Mouse (Mus musculus) CH12.LX (cell line): ENCODE data around the gene Tas2r118.

ENCODE experiments used
- CTCF ChIP-seq, 2 experiments: IDR thresholded peaks in 1 of 2; conservative IDR thresholded peaks in 1 of 2; 2 replicates each; pipeline ENCODE4 v1.5.1; 2011 to 2012; ENCODE audit warnings: low read depth in 2 of 2, low read length in 2 of 2, improper control_type of control experiment in 1 of 2, inconsistent platforms in 1 of 2, mild to moderate bottlenecking in 1 of 2, moderate library complexity in 1 of 2
- EP300 ChIP-seq: IDR thresholded peaks from 2 replicates; pipeline ENCODE4 v1.6.1; 2011; ENCODE audit warnings: low read length, improper control_type of control experiment
- MYC ChIP-seq: IDR thresholded peaks from 2 replicates; pipeline ENCODE4 v1.6.1; 2011; ENCODE audit warnings: low read depth, mild to moderate bottlenecking, improper control_type of control experiment, low read length
- TCF12 ChIP-seq: IDR thresholded peaks from 2 replicates; pipeline ENCODE4 v1.6.1; 2014; ENCODE audit warnings: low read depth, mild to moderate bottlenecking, inconsistent platforms, low read length, improper control_type of control experiment
- USF1 ChIP-seq: IDR thresholded peaks from 2 replicates; pipeline ENCODE4 v1.6.1; 2014; ENCODE audit warnings: low read depth, mild to moderate bottlenecking, inconsistent platforms, low read length, improper control_type of control experiment
- ZC3H11A ChIP-seq: IDR thresholded peaks from 2 replicates; pipeline ENCODE4 v1.6.1; 2012; ENCODE audit warnings: low read depth, mild to moderate bottlenecking, inconsistent platforms, low read length, improper control_type of control experiment
- ZKSCAN1 ChIP-seq: IDR thresholded peaks from 2 replicates; pipeline ENCODE4 v1.6.1; 2012; ENCODE audit warnings: low read depth, inconsistent platforms, low read length, improper control_type of control experiment, borderline replicate concordance
- ZNF384 ChIP-seq: IDR thresholded peaks from 2 replicates; pipeline ENCODE4 v1.6.1; 2012; ENCODE audit warnings: low read depth, low read length, improper control_type of control experiment, inconsistent platforms

GRCm38 (mm10) chr6:23940776-23941175 lies 29.1 kb downstream of the Tas2r118 start:
- TF ChIP-seq TCF12: no peak
- no peak for TF ChIP-seq USF1
- no peak for TF ChIP-seq MYC
- no peak for TF ChIP-seq ZC3H11A
- no peak for TF ChIP-seq ZNF384
- TF ChIP-seq CTCF (conservative IDR thresholded peaks at IDR 0.05 in 1 of 2, IDR thresholded peaks at IDR 0.05 in 1 of 2; ENCODE audit: low read depth in 2 of 2, low read length in 2 of 2): no peak
- no peak for TF ChIP-seq ZKSCAN1
- no peak for TF ChIP-seq EP300
